In the genomic region with DNA sequence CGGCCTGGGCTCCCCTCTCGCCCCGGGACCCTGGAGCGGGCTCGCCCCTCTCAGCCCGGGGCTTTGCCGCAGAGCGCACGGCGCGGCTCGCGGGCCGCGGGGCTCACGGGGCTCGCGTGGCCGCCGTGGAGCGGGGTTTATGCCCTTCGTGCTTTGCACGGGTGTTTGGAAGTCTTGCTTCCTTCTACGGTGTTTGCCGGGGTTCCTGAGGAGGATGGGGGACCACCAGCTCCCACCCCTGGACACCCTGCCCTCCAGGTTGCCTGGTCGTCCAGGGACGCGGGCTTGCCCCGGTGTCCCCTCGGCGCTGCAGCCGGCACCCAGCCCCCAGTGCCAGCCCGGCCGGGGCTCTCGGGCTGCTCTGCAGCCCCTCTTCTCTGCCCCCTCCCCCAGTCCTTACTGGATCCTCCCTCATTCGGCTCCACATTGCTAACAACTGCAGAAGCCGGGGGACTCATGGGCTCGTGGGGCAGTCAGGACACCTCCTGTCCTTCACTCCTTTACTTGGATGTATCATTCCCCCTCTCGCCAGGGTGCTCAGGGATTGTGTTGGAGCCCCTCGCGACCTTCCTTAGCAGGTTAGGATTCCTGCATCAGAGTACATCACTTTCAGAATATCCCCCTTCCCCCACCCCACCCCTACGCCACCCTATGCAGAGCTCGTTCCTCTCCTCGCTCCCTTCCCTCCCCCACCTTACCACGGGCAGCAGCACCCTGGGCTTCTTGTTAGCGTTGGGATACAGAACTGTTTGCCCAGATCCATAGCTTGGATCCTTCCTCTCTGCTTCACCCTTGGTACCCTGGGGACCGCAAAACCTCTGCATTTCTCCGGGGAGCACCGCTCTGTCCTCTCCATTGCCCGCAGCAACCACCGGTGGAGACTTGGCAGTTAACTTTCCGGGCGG, we compare ENCODE assay signal across 8 mouse cellular contexts. TPM values are rescaled to one million over a fixed set of nuclear protein-coding genes. Genes with fewer than 3 reads are reported as not detected.
DNase-seq lines count a peak whose midpoint lies in the region; ATAC-seq lines count a peak whose summit lies in the region.

No protein-coding gene starts in this region.

- no peaks in the 10 kb centered on the region for H3K9me3 ChIP-seq in heart, embryonic 10.5 days
- H3K9me3 ChIP-seq in hindbrain, embryonic 15.5 days: no peaks in the 10 kb centered on the region
- H3K9me3 ChIP-seq in midbrain, embryonic 15.5 days: 0 out of 2 replicates have a peak, but pooled peaks cover under 1% of the 10 kb centered on the region

- peak overlapping the region; percentile 79 for H3K4me3 ChIP-seq in heart, embryonic 10.5 days
- H3K4me3 ChIP-seq in hindbrain, embryonic 15.5 days: peak overlapping the region; percentile 95
- peak overlapping the region; percentile 93 for H3K4me3 ChIP-seq in midbrain, embryonic 15.5 days

- H3K36me3 ChIP-seq in heart, embryonic 10.5 days: no peaks in the 10 kb centered on the region
- no peaks in the 10 kb centered on the region for H3K36me3 ChIP-seq in hindbrain, embryonic 15.5 days
- H3K36me3 ChIP-seq in midbrain, embryonic 15.5 days (replicated peaks): no peaks in the 10 kb centered on the region

- H3K27me3 ChIP-seq in heart, embryonic 10.5 days (ENCODE audit: insufficient read depth, poor library complexity, severe bottlenecking): peaks cover 74% of the 10 kb centered on the region
- H3K27me3 ChIP-seq in hindbrain, embryonic 15.5 days: no peaks in the 10 kb centered on the region
- H3K27me3 ChIP-seq in midbrain, embryonic 15.5 days (replicated peaks): 0 out of 2 replicates have a peak, but pooled peaks cover 3% of the 10 kb centered on the region

- intact Hi-C loops in heart, postnatal 25 days (cut with DNase I): no loop called here

- H3K27ac ChIP-seq in heart, embryonic 10.5 days: peak overlapping the region; percentile 47
- peak overlapping the region; percentile 90 for H3K27ac ChIP-seq in hindbrain, embryonic 15.5 days (replicated peaks)
- H3K27ac ChIP-seq in midbrain, embryonic 15.5 days: peak overlapping the region; percentile 82

- ATAC-seq in hindbrain, embryonic 15.5 days (ENCODE audit: low FRiP score, low read depth): peak; percentile 68
- peak; percentile 68 for ATAC-seq in midbrain, embryonic 15.5 days (replicated peaks)
- no peak for ATAC-seq in megakaryocyte, adult 5-6 weeks (ENCODE audit: poor library complexity, severe bottlenecking)

- peaks cover 17% of the 10 kb centered on the region for H3K4me1 ChIP-seq in heart, embryonic 10.5 days
- peaks cover 52% of the 10 kb centered on the region for H3K4me1 ChIP-seq in hindbrain, embryonic 15.5 days (replicated peaks)
- peaks cover 42% of the 10 kb centered on the region for H3K4me1 ChIP-seq in midbrain, embryonic 15.5 days

- no peak for DNase-seq in heart, embryonic 10.5 days (ENCODE audit: low spot score)
- DNase-seq in heart, postnatal 25 days (ENCODE audit: low spot score): no peak
- DNase-seq in thymus, postnatal 4 days: peak; percentile 16
- no peak for DNase-seq in thymus, postnatal 25 days
- no peak for DNase-seq in urinary bladder, adult 2 months (ENCODE audit: low spot score)

- peak overlapping the region; percentile 82 for H3K4me2 ChIP-seq in hindbrain, embryonic 15.5 days
- H3K4me2 ChIP-seq in midbrain, embryonic 15.5 days: peak overlapping the region; percentile 86

- H3K9ac ChIP-seq in hindbrain, embryonic 15.5 days: peak overlapping the region; percentile 96
- peak overlapping the region; percentile 73 for H3K9ac ChIP-seq in midbrain, embryonic 15.5 days

- WGBS in heart, embryonic 10.5 days: under 1% methylated on average over 53 of the region's 53 CpGs
- under 1% methylated on average over 51 of the region's 53 CpGs for WGBS in hindbrain, embryonic 15.5 days
- WGBS in midbrain, embryonic 15.5 days: under 1% methylated on average over 51 of the region's 53 CpGs

RNA-seq across cellular contexts. Expression of a gene that starts 1.7 kb away (rescaled TPM):
- polyA plus RNA-seq in heart, embryonic 10.5 days (2016; fragmentation: Nextera tagmentation; extraction: Ambion mirVana): 0.70 and 2.0 TPM in 2 replicates
- under 1 TPM; 0.18 to 0.25 TPM for total RNA-seq in heart, postnatal 25 days (2021)
- polyA plus RNA-seq in hindbrain, embryonic 15.5 days (2015; fragmentation: Nextera tagmentation; extraction: Ambion mirVana): 21.0 and 29.2 TPM in 2 replicates
- 20.0 and 22.7 TPM in 2 replicates for polyA plus RNA-seq in midbrain, embryonic 15.5 days (2015; fragmentation: Nextera tagmentation; extraction: Ambion mirVana)
- polyA plus RNA-seq in urinary bladder, adult 2 months (2012; rRNA removed): 0.41 and 0.48 TPM in 2 replicates
- total RNA-seq in megakaryocyte, adult 5-6 weeks (2015): not detected in 2 replicates
- under 0.01 TPM in 1 of 2 replicates, not detected in the other for total RNA-seq in megakaryocyte, adult 5-6 weeks (2017)
